Mouse (Mus musculus) lung, adult 18-20 months (tissue): ENCODE measurements around the gene Camta1.

Experiments used
- DNase-seq, 2 experiments: peaks; one replicate each; pipeline ENCODE4 v3.0.0; 2022; ENCODE audit warnings: mixed read lengths in 2 of 2

Camta1 gene

DNA sequence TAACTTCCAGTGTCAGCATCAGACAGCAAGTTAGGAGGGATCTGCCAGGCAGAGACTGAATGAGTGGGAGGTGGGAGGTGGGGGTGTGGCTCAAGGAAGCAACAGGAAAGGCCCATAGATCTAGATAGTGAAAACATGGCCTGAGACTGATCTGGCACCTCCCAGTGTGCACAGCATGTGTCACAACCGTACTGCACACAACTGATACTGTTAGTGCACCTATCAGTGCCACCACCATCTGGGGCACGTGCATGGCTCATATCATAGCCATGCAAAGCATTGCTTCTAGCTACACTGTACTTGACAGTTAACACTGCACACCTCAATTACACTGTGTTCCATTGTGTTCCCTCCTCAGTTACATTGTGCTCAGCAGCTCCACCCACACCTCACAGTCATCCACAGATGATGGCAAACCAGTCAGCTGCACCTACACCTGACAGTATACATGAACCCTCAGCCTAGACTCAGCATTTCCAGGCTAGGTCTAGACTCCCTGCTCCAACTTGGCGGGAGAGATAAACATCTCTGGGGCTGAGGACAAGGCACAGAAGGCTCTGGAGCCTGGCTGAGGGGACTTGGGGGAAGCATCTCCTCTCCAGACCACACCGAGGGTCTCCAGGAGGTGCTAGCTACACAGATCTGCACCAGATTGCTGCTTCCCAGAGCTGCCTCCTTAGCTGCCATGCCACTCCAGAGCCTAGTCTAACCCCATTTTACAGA, 131.5 kb downstream of the Camta1 start:
- no peak for DNase-seq

DNA sequence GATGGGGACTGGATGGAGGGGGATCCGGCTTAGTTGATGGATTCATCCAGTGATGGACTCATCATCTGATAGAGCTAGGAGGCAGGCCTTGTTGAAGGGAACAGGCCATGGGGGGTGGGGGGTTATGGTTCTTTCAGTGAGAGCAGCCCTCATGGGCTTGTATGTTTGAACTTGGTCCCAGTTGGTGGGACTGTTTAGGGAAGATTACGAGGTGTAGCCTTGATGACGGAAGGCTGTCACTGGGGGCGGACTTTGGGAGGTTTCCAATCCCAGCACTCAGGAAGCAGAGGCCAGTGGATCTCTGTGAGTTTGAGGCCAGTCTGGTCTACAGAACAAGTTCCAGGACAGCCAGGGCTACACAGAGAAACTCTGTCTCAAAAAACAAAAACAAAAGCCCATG, 132.6 kb downstream of the Camta1 start:
- no peak for DNase-seq

DNA sequence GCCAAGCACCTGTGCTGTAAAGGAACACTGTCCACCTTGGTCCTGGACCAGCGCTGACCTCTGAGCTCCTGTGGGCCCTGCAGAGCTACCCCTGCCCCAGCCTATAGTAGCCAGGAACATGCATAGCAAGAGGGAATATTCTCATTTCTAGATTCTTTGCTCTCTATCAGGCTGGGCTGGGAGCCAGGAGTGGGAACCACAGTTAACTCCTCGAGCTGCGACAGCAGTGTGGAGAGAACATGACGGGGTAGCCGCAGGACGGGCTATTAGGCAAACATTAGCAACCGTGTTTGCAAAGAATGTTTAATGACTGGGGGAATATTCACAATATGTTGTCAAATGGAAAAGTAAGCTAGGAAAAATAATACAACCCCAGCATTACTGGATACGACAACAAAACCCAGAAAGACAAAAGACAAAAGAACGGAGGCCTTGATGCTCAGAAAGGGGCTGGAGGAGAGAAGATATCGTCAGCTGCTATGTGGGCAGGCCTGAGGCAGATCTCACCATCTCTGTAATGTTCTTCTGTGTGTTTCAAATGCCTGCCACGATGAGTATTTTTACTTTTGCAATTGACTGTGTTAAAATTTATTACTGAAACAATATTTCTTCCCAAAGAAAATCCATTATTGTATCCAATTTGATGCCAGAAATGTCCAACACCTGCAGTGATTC, 133.1 kb downstream of the Camta1 start:
- no peak for DNase-seq

DNA sequence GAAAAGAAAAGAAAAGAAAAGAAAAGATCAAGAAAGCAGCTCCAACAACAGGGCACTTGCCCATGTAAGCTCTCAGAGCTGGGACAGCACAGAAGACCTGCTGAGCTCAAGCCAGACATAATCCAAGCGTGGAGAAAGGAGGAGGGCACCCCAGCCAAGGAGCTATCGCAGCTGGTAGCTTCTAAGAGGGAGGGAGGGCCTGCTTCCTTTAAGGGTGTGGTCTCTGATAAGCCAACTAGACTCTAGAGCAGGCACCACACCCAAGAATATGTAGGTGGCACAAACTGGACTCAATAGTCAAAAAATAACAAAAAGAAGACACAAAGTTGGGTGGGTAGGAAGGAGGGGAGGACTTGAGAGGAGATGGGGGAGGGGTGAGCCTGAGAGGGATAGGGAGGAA, 135.3 kb downstream of the Camta1 start:
- no peak for DNase-seq

DNA sequence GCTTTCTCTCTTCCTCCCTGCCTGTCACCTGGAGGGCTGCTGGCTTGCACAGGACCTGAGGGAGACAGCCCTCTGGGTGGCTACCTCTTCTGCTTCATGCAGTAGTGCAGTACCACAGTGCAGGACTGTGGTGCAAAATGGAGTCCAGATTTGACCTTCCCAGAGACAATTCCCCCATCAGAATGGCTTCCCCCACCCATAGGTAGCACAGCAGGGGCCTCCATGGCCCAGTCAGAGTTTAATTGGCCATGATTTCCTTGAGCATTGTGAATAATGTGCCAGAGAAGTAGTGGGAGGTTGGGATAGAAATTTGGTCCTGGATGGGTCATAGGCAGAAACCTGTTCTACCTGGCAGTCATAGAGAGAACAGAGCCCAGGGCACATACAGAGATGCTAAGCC, 136.8 kb downstream of the Camta1 start:
- no peak for DNase-seq

DNA sequence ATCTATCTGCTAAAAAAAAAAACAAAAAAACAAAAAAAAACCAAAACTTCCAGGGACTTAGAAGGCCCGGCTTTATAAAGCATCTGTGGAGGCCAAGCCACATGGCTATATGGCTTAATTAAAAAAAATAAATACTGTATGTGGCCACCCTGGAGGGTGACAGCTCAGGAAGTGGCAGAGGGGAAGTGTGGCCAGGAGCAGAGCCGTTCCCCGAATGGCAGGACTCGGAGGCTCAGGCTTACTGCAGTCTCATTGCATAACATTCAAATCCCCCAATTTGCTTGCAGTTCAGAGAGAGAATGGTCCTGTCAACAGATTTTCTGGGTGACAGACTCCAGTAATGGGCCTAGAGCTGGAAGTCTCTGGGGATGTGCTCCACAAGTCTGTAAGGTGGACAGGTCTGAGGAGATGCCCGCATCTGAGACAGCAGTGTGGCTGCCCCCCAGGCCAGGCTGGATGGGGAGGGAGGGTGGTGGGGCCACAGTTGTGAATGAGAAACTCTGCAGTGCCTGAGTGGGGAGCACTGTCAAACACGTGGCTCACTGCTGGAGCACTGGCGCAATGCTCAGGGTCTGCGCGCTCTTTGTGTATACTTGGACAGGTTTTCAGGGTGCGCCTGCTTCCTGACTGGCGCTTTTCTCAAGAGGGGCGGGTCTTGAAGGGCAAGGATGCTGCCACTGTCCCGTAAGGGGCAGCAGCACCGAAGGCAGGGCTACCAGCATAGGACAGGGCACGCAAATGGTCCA, 140.8 kb downstream of the Camta1 start:
- no peak for DNase-seq

DNA sequence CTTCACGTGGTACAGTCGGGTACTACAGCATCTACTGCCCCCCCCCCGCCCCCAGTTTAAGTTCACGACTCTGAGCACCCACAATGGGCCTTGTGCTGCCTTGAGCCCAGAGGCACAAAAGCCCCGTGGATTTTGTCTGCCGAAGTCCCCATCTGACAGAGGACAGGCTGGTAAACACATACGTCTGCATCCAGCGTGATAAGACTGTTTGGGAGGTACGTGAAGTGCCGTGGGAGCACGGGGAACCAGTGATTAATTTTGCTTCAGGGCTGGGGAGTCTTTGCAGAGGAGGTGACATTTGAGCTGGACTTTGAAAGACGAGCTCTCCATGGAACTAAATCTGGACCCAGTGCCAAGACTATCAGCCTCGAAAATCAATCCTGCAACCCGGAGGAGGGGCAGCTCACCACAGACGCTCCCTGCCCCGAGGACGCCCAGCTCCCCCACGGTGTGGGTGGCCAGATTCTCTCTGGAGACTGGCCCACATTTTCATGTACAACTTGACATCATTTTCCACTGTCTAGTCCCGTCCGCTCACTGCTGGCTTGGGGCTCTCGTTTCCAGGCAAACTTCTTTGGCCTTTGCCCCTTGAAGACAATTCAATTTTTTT, 142.7 kb downstream of the Camta1 start:
- DNase-seq, result no peak

DNA sequence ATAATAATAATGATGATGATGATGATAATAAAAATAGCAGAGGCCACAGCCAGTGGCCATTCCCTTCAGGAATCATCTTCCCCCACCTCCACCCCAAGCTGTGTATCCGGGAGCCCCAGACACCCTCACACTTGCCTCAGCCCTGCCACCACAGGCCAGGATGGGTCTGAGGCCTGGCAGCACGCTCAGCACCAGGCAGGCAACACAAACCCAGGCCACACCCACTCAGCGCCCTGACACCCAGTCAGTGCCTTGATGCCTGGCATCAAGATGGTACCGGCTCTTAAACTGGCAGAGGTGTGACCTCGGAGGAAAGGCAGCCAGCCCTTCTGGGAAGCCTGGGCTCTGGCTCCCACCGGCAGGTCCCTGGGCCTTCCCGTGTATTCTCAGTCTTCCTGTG, 143.8 kb downstream of the Camta1 start:
- no peak for DNase-seq

DNA sequence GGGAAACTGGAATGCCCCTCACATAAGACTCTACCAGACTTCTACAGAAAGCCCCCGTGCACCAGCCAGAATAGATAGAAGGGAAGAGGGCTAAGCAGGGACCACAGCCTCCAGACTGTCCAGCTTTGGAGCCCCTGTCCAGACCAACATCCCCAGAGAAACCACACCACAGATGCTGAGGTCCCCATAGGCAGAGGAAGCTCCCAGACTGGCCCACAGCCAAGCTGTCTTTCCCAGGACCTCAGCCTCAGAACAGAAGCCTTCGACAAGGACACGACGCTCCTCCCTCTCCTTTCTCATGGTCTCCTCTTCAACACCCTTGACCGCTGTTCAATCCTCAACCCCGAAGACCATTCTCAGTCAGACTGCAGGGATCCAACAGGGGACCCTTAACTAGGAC, 148.0 kb downstream of the Camta1 start:
- DNase-seq, result no peak

DNA sequence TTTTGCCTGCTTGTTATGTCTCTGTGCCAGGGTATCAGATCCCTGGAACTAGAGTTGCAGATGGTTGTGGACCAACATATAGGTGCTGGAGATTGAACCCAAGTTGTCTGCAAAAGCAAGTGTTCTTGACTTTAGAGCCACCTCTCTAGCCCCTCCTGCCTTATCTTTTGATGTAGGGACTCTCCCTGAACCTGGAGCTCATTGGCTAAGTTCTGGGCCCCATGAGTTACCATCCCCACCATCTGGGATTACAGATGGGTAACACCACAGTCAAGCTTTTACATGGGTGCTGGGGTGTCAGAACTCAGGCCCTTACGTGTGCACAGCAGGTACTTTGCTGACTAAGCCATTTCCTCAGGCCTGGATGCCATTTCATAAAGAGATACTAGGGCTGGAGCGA, 150.3 kb downstream of the Camta1 start:
- no peak for DNase-seq

DNA sequence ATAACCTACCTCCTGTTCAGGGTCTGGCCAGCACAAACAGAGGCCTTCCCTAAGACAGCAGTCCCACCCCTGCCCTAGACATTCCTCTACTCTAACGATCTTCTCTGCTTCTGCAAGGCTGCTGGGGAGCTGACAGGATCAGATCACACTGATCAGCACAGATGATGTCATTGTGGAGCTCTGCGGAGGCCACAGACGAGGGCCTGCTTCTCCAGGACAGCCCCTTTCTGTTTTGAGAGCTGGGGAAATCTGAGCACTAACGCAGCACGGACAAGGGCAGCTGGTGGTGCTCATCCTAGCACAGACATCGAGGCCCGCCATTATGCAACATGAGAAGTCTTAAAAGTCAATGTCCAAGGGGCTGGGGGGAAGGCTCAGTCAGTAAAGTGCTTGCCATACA, 151.2 kb downstream of the Camta1 start:
- no peak for DNase-seq

DNA sequence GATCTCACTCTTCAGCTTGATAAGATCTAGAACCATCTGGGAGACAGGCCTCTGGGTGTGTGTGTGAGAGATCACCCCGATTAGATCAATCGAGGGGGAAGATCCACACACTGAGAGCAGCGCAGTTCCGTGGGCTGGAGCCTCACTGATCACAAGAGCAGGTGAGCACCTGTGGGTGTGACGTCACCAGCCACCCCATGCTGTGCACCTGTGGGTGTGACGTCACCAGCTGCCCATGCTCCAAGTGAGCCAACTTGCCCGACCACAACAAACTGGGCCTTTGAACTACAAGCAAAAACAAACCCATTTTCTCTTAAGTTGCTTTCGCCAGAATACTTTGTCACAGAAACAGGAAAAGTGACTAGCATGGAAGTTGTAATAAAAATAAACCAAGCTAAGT, 152.4 kb downstream of the Camta1 start:
- DNase-seq, result no peak

DNA sequence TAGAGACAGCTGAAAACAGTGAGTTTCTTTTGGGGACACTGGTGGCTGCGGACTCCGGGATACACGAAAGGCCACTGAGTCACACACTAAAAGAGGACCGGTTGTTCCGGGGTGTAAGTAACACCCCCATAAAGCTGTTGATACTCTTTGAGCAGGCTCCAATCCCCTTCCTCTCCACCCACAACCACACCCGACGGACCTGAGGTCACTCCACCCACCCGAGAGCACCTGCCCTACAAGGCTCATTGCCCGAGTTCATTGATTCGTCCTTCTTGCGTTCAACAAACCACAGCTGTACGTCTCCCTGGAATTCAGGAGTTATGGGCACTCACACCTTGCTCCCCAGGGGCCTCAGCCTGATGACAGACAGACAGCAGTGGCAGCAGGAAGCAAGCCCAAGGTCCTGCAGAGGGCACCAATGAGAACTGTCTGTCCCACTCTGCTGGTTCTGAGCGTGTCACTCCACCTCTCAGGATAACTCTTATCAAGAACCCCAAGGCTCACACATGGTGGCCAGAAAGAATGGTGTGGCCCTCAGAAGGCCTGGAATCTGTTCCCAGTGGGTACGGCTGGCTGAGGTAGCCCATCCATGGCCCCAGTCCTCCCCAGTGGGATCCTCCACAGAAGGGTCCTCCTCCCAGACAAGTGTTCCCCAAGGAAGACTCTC, 158.5 kb downstream of the Camta1 start:
- no peak for DNase-seq

DNA sequence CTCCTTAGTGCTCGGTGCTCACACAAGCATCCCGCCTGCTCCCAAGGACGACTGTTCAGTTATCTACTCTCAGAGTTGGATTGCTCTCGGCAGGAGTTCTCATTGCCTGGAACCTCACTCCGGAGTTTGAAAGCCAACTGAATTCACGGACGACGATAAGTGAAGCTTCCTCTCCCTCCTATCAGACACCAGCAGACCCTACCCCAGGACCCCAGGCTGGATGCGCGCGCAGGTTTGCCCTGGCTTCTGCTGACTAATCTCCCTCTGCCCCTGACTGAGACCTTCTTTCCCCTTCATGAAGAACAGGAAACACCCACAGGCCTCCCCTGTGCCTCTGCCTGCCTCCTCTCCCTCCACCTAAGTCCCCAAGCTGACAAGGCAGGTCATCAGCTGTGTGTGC, 159.2 kb downstream of the Camta1 start:
- DNase-seq, result no peak

DNA sequence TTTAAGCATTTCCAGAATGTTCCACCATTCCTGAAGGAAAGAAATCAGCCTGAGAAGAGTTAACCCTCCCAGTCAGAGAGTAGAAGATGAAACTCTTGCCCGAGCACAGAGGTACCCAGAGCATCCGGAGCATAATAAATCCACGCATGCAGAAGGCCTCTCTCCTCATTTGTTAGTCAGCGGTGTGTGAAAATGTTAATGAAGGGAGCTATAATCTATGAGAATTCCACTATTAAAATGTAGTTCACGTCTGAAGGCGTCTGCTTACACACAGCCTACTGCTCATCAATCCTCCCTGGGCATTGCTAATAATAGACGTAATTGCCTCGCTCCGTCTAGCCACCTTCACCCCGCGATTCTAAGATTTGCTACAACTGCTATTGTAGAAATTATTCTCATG, 165.7 kb downstream of the Camta1 start:
- DNase-seq, result no peak

DNA sequence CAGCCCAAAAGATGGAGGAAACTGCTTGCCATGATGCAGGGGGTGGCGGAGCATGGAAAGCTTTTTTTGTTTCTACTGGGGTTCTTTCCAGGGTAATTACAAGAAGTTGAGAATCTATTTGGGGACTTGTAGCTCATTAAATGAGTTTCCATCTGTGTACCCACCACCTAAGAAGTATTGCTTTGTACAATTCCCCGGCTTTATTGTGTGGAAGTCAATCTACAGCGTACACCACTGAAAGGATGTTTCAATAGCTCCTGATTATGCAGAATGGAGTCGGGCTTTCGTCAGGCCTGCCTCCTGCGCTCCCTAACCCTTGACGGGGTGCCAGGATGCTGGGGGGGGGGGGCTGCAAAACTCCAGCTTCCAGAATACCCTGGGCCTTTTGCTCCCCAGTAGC, 167.1 kb downstream of the Camta1 start:
- no peak for DNase-seq

DNA sequence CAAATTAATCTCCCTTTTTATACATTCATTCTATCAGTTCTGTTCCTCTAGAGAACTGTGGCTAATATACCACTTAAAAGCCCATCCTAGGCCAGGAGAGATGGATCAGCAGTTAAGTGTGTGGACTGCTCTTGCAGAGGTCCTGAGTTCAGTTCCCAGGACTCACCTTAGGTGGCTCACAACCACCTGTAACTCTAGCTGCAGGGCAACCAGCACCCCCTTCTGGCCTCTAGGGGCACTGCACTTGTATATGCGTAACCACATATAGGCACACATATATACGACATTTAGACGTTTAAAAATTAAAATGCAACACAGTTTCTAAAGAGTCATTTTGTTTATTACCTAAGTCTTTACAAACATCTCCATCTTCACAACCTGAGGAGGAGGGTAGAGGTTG, 167.6 kb downstream of the Camta1 start:
- DNase-seq, result no peak

DNA sequence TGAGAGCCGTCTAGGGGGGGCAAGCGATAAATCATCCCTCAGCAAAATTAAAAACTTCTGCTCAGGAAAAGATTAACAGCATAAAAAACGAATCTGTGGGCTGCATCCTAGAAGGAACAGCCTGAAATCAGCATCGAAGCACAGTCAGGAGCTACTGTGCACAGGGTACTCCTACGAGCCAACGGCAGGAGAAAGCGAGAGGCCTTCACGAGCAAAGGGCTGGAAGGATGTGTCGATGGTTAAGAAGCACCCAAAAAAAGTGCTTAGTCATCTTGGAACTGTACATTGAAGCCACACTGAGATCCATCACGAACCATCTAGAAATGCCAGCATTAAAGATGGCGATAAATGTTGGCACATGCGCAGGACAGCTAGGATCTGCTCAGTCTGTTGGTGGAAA, 171.6 kb downstream of the Camta1 start:
- no peak for DNase-seq

DNA sequence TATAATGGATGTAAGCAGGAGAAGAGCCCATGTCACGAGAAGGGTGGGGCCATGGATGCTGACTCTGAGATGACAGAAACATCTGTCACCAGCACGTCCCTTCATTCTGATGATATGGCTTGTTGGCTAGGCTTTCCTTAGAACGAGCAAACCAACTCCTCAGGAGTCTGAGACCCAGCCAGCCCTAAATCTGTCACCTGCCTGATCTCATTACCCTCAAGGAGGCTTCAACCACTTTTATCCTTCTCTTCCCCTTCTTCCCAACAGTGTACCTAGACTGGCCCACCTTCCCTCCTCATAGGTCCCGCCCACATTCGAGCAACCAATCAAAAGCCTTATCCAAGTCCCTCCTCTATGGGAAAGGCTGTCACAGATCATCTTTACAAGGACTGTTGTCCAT, 173.5 kb downstream of the Camta1 start:
- DNase-seq, result no peak

DNA sequence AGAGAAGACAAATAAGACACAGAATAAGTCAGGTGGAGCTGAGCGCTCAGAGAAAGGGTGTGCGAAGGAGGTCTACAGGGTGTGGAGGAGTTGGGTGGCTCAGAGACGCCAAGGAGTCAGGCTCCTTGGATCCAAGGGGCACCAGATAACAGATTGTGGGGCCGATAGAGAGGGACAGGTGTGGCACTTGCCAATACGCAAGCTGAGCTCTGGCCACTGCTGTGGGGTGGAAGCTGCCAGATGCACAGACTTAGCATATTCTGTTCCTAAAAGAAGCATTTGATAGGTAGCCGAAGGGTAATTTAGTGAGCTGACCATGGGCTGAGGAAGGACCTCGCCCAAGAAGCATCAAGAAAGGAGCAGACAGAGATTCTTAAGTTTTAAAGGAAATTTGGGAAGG, 177.1 kb downstream of the Camta1 start:
- DNase-seq, result no peak

DNA sequence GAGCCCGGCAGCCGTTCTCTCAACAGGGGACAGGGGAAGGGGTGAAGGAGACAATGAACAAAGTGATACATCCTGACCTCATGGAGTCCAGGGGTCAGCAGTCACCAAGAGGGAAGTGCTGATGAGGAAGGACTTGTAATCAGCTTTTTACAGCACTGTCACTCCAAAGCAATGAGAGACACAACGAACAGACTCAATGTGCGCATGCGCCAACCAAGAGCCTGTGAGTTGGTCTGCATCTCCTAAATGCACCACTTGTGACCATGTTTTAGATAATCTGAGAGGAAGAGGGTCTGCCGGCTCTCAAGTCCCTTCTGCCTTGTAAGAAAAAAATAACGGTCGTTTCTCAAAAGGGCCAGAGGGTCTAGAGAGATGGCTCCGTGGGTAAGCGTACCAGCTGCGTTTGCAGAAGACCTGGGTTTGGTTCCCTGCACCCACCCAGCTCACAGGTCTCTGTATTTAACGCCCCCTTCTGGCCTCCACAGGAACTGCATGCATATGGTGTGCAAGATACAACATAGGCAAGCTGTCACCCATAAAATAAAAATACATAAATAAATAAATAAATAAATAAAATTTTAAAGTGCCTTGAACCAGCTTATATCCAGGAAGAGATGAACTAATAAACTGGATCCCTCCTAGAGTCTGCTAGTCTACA, 178.7 kb downstream of the Camta1 start:
- no peak for DNase-seq

DNA sequence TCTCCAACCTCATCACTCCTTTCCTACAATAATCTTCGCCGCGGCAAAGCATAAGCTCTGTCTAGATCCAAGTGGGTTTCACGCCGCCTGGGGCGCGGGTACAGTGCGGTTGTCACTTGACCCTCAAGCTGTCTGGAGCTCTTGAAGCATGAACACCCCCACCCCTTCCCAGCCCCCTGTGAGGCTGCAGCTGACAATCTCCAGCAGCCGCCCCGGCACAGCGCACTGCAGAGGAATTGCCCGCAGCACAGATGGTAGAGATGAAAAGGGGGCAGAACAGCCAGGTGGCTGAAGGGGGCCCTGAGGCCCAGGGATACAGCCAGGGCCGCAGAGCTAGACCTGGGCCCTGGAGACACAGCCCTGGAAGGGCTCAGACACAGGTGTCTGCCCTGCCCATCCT, 189.2 kb downstream of the Camta1 start:
- DNase-seq, result no peak
